Mouse (Mus musculus) hindbrain, postnatal 0 days (tissue): ENCODE measurements around the gene Skap1. TPM values are rescaled to one million over a fixed set of nuclear protein-coding genes. Genes with fewer than 3 reads are reported as not detected.

Experiments
- ATAC-seq: fragments of 200-750 bp; cut with Nextera tagmentation; 2 replicates; pipeline ENCODE4 v1.8.0; 2017; ENCODE audit warnings: mild to moderate bottlenecking, moderate TSS enrichment, moderate library complexity
- DNase-seq: peaks from one replicate; pipeline ENCODE4 v3.0.0-alpha.2; 2015; ENCODE audit warnings: low spot score
- H3K27ac ChIP-seq: fragments of 300-500 bp; sonication (generic); 2 replicates; pipeline ENCODE4 v1.5.1; 2014; ENCODE audit warnings: mild to moderate bottlenecking
- H3K27me3 ChIP-seq: fragments of 300-500 bp; sonication (generic); 2 replicates; pipeline ENCODE4 v1.6.1; 2014; ENCODE audit warnings: low read length, mixed read lengths; ENCODE audit not compliant: insufficient read depth
- H3K36me3 ChIP-seq: fragments of 300-500 bp; sonication (generic); 2 replicates; pipeline ENCODE4 v1.6.1; 2014; ENCODE audit warnings: low read length, mixed read lengths; ENCODE audit not compliant: insufficient read depth
- H3K4me1 ChIP-seq: fragments of 300-500 bp; sonication (generic); 2 replicates; pipeline ENCODE4 v1.6.1; 2014; ENCODE audit warnings: antibody characterized with exemption, low read length, mixed read lengths; ENCODE audit not compliant: insufficient read depth
- H3K4me2 ChIP-seq: fragments of 300-500 bp; sonication (generic); 2 replicates; pipeline ENCODE4 v1.6.1; 2014; ENCODE audit warnings: low read depth, mild to moderate bottlenecking, low read length, moderate library complexity, mixed read lengths
- H3K4me3 ChIP-seq: fragments of 300-500 bp; sonication (generic); 2 replicates; pipeline ENCODE4 v1.5.1; 2014; ENCODE audit warnings: low read length
- H3K9ac ChIP-seq: fragments of 300-500 bp; sonication (generic); replicated peaks from 2 replicates; pipeline ENCODE4 v1.6.1; 2014; ENCODE audit warnings: mild to moderate bottlenecking, low read length, moderate library complexity, mixed read lengths
- H3K9me3 ChIP-seq: fragments of 300-500 bp; sonication (generic); 2 replicates; pipeline ENCODE4 v1.6.1; 2016; ENCODE audit warnings: low read length, mixed read lengths
- CTCF ChIP-seq: IDR thresholded peaks from 2 replicates; pipeline ENCODE4 v1.5.1; 2016; ENCODE audit warnings: antibody characterized with exemption, control low read depth, low read depth
- WGBS: fragments of 180-500 bp; shearing (Covaris S2); extraction: QIAGEN DNeasy Blood & Tissue Kit; methylation state at CpG from one replicate; pipeline ENCODE4 v1.1.7; 2014; 5-methylcytosine and 5-hydroxymethylcytosine counted together
- polyA plus RNA-seq: library from polyadenylated mRNA; unstranded; fragments of >200 nt; fragmentation: Nextera tagmentation; extraction: Ambion mirVana; gene quantifications from 2 replicates; pipeline ENCODE4 v1.2.1, GENCODE M21; 2015
- total RNA-seq: library from RNA; depleted of rRNA; stranded (reverse); fragments of >200 nt; gene quantifications from 2 replicates; pipeline ENCODE4 v1.2.3, GENCODE M21; 2014

Gene Skap1
- total and polyA plus RNA-seq, 2 experiments from 2014 or later: 2.5 to 5.7 TPM

DNA sequence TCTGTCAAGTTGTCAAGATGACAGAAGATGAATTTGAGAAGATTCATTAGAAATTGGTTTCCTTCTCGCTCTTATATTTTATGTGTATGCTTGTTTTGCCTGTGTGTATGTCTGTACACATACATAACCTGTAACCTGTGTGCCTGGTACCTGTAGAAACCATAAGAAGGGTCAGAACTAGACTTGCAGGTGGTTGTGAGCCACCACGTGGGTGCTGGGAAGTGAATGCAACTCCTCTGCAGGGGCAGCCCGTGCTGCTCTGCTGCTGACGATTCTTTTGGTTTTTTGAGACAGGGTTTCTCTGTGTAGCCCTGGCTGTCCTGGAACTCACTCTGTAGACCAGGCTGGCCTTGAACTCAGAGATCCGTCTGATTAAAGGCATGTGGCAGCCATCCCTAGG lies 21.9 kb upstream of the Skap1 start:
- WGBS: 84% methylated on average over 5 of the region's 5 CpGs
- Histone ChIP-seq H3K4me3 (no peak overlapping the region), H3K9ac (no peak overlapping the region), H3K4me1 (no peaks in the 10 kb centered on the region), H3K27me3 (no peaks in the 10 kb centered on the region), H3K4me2 (no peak overlapping the region), H3K9me3 (no peaks in the 10 kb centered on the region), H3K36me3 (no peaks in the 10 kb centered on the region), H3K27ac (no peak overlapping the region)
- ATAC-seq: no peak
- DNase-seq: no peak
- no peak for TF ChIP-seq CTCF

DNA sequence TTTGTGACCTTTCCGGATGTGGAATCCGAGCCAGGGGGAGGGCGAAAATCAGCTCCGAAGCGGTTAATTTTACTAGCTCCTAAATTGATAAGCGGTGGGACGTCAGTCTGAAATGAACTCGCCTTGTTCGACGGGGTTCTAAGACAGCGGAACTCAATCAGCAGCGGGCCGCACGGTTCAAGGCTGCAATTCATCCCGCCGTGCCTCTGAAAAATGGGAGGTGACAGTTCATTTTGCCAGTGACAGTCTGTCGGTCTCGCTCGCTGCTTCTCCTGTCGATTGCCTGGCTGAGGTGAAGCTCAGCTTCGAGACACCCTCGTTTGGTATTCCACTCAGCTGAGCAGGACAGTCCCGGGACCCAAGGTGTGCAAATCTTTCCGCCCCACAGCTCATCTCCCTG lies 16.5 kb upstream of the Skap1 start:
- Histone ChIP-seq H3K27ac (no peak overlapping the region), H3K4me2 (no peak overlapping the region), H3K4me3 (no peak overlapping the region), H3K36me3 (no peaks in the 10 kb centered on the region), H3K9me3 (no peaks in the 10 kb centered on the region), H3K4me1 (no peaks in the 10 kb centered on the region), H3K9ac (no peak overlapping the region), H3K27me3 (no peaks in the 10 kb centered on the region)
- TF ChIP-seq CTCF: no peak
- DNase-seq (no peak), ATAC-seq (no peak)
- WGBS: 61% methylated on average over 24 of the region's 24 CpGs

GRCm38 (mm10) chr11:96455111-96455510 lies 9.3 kb upstream of the Skap1 start:
- Histone ChIP-seq H3K4me2 (no peak overlapping the region), H3K36me3 (no peaks in the 10 kb centered on the region), H3K9me3 (no peaks in the 10 kb centered on the region), H3K4me3 (no peak overlapping the region), H3K27ac (no peak overlapping the region), H3K4me1 (peaks cover 5% of the 10 kb centered on the region), H3K27me3 (no peaks in the 10 kb centered on the region), H3K9ac (no peak overlapping the region)
- WGBS: 79% methylated on average over 5 of the region's 5 CpGs
- TF ChIP-seq CTCF: no peak
- DNase-seq (no peak), ATAC-seq (no peak)

- DNase-seq: no peak
- Histone ChIP-seq H3K36me3 (no peaks in the 10 kb centered on the region), H3K4me2 (no peak overlapping the region), H3K27me3 (no peaks in the 10 kb centered on the region), H3K4me1 (peaks cover 5% of the 10 kb centered on the region), H3K9me3 (no peaks in the 10 kb centered on the region), H3K4me3 (no peak overlapping the region), H3K9ac (no peak overlapping the region), H3K27ac (peak overlapping the region; percentile 65; the same call in 1 of the 2 replicates)
- 68% methylated on average over 6 of the region's 6 CpGs for WGBS
- no peak for TF ChIP-seq CTCF
- ATAC-seq: no peak
Observed at GRCm38 (mm10) chr11:96455699-96456326, 8.6 kb upstream of the Skap1 start.

- Histone ChIP-seq H3K4me1 (peaks cover 10% of the 10 kb centered on the region), H3K9me3 (no peaks in the 10 kb centered on the region), H3K36me3 (no peaks in the 10 kb centered on the region), H3K27me3 (no peaks in the 10 kb centered on the region), H3K4me2 (no peak overlapping the region), H3K27ac (peak overlapping the region; percentile 65), H3K4me3 (no peak overlapping the region), H3K9ac (no peak overlapping the region)
- DNase-seq (peak; percentile 72), ATAC-seq (peak; percentile 78)
- no peak for TF ChIP-seq CTCF
- 19% methylated on average over 12 of the region's 12 CpGs for WGBS
Observed at GRCm38 (mm10) chr11:96456508-96457305, 7.7 kb upstream of the Skap1 start.

- peak; percentile 25 for ATAC-seq
- DNase-seq: peak; percentile 41
- H3K4me3 ChIP-seq: no peak overlapping the region
- H3K4me1 ChIP-seq: peaks cover 21% of the 10 kb centered on the region
- H3K9me3 ChIP-seq: no peaks in the 10 kb centered on the region
- 33% methylated on average over 4 of the region's 4 CpGs for WGBS
- H3K4me2 ChIP-seq: peak overlapping the region; percentile 21; the same call in 1 of the 2 replicates
- no peaks in the 10 kb centered on the region for H3K27me3 ChIP-seq
- H3K9ac ChIP-seq: no peak overlapping the region
- TF ChIP-seq CTCF: no peak
- no peaks in the 10 kb centered on the region for H3K36me3 ChIP-seq
- peak overlapping the region; percentile 72 for H3K27ac ChIP-seq
Observed at GRCm38 (mm10) chr11:96461766-96462165, 2.6 kb upstream of the Skap1 start.
